Mouse (Mus musculus): ENCODE results near the gene Cypt4. TPM values are rescaled to one million over a fixed set of nuclear protein-coding genes. Genes with fewer than 3 reads are reported as not detected.
"Not testable (repeated sequence)": the region's sequence is repeated elsewhere in the genome, so short reads cannot be mapped to it uniquely, and the experiment has no call there.

The Cypt4 gene
- not detected for total RNA-seq (2021)

DNA sequence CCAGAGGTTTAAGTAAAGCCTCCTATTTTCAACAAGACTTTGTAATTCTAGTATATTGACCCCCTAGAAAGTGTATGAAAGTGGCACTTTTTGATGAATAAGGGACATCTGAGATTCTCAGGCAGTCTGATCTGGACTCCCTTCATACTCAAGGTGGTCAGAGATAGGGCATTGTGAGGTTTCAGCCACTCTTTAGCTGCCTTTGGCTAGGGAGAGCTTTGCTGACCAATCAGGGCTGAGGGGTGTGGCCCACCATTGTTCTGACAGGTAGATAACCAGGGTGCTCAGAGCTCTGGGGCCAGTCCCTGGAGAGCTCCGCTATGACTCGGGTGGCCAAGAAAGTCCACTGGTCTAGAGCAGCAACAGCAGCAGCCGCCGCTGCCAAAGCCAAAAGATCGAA lies at the start of gene Cypt4:
Gene Cypt4, plus strand, starts transcription at position 301 of the 400 bp plus-strand sequence.
- DNase-seq, result no peak

DNA sequence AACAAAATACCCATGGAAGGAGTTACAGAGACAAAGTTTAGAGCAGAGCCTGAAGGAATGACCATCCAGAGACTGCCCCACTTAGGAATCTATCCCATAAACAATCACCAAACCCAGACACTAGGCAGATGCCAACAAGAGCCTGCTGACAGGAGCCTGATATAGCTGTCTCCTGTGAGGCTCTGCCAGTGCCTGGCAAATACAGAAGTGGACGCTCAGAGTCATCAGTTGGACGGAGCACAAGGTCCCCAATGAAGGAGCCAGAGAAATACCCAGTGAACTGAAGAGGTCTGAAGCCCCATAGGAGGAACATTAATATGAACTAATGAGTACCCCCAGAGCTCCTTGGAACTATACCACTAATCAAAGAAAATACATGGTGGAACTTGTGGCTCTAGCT lies 12.3 kb downstream of the Cypt4 start:
- DNase-seq, result not testable (repeated sequence)

Other genes starting within 250 kb of the Cypt4 start
- gene Dpy19l1, start 122.1 kb upstream of the Cypt4 start, total RNA-seq (2021), result 10 to 100 TPM; 41.9 to 43.2 TPM
- under 1 TPM; 0.28 to 0.42 TPM for gene Dpy19l2, start 71.1 kb downstream of the Cypt4 start, total RNA-seq (2021)
- gene Tbx20, start 149.1 kb downstream of the Cypt4 start, total RNA-seq (2021), result not detected

Measured in layer of hippocampus, postnatal 36 days (tissue).